Mouse (Mus musculus) midbrain, embryonic 12.5 days (tissue): ENCODE results near the gene Scfd2. TPM values are rescaled to one million over a fixed set of nuclear protein-coding genes. Genes with fewer than 3 reads are reported as not detected.

Source experiments
- ATAC-seq: fragments of 200-750 bp; cut with Nextera tagmentation; 2 replicates; pipeline ENCODE4 v1.8.0; 2017; ENCODE audit warnings: low read depth, moderate TSS enrichment, moderate library complexity; ENCODE audit not compliant: low FRiP score
- H3K27ac ChIP-seq: fragments of 300-500 bp; sonication (generic); replicated peaks from 2 replicates; pipeline ENCODE4 v1.5.1; 2016; ENCODE audit warnings: mild to moderate bottlenecking
- H3K27me3 ChIP-seq: fragments of 300-500 bp; sonication (generic); 2 replicates; pipeline ENCODE4 v1.6.1; 2016; ENCODE audit warnings: mild to moderate bottlenecking
- H3K36me3 ChIP-seq: fragments of 300-500 bp; sonication (generic); 2 replicates; pipeline ENCODE4 v1.6.1; 2016
- H3K4me1 ChIP-seq: fragments of 300-500 bp; sonication (generic); 2 replicates; pipeline ENCODE4 v1.6.1; 2016
- H3K4me2 ChIP-seq: fragments of 300-500 bp; sonication (generic); replicated peaks from 2 replicates; pipeline ENCODE4 v1.6.1; 2016; ENCODE audit warnings: mild to moderate bottlenecking, moderate library complexity
- H3K4me3 ChIP-seq: fragments of 300-500 bp; sonication (generic); 2 replicates; pipeline ENCODE4 v1.5.1; 2016; ENCODE audit warnings: mild to moderate bottlenecking
- H3K9ac ChIP-seq: fragments of 300-500 bp; sonication (generic); replicated peaks from 2 replicates; pipeline ENCODE4 v1.6.1; 2016; ENCODE audit warnings: mild to moderate bottlenecking, moderate library complexity
- H3K9me3 ChIP-seq: fragments of 300-500 bp; sonication (generic); 2 replicates; pipeline ENCODE4 v1.6.1; 2016; ENCODE audit warnings: mild to moderate bottlenecking
- WGBS: fragments of 180-500 bp; shearing (Covaris S2); methylation state at CpG from one replicate; pipeline ENCODE4 v1.1.7; 2016; 5-methylcytosine and 5-hydroxymethylcytosine counted together
- polyA plus RNA-seq: library from polyadenylated mRNA; unstranded; fragments of >200 nt; fragmentation: Nextera tagmentation; extraction: Ambion mirVana; gene quantifications from 2 replicates; pipeline ENCODE4 v1.2.1, GENCODE M21; 2016

Gene Scfd2
- polyA plus RNA-seq, 1 experiment from 2014 or later: 17.7 TPM

DNA sequence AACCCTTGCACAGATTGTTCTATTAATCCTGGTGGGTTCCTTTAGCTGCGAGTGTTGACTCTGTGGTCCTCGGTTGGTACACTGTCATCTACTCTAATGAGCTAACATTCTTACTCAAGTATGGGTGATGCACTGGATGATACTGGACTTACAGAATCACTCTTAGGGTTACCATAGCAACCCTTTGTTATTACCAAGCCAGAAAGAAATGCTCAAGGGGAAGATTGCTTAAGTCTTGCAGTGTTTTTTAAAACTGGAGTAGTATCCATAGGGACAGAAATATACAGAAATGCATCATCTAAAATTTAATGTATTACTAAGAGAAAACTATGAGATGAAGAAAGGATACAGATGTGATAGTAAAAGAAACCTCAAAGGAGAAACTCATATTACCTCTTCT lies 139.8 kb downstream of the Scfd2 start:
- H3K27me3 ChIP-seq: no peaks in the 10 kb centered on the region

DNA sequence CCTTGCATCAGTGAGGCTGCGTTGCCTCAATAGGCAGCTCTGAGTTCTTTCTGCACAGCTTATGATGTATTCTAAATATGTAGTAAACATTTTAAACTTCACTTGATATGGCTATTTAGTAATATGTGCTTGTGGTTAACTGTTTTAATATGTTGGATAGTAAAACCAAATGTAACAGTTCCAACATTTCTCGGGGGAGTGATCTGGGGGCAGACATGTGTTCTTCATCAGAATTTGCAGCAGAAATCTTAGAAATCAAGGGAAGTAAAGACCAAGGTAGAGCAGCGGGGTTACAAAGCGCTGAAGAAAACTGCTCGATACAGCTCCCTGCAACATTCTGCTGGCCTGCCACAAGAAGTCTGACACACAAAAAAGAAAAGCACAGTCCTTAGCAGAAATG lies 140.2 kb downstream of the Scfd2 start:
- H3K27me3 ChIP-seq: no peaks in the 10 kb centered on the region
- no peak overlapping the region for H3K4me2 ChIP-seq
- no peak overlapping the region for H3K4me3 ChIP-seq
- H3K4me1 ChIP-seq: peaks cover 10% of the 10 kb centered on the region; the same call in 1 of the 2 replicates
- no peak overlapping the region for H3K9ac ChIP-seq
- no peak for ATAC-seq
- H3K9me3 ChIP-seq: no peaks in the 10 kb centered on the region
- no peaks in the 10 kb centered on the region for H3K36me3 ChIP-seq
- 85% methylated on average over 5 of the region's 5 CpGs for WGBS
- H3K27ac ChIP-seq: no peak overlapping the region

More for the DNA sequence above, 139.8 kb downstream of the Scfd2 start:
- no peaks in the 10 kb centered on the region for H3K9me3 ChIP-seq
- H3K4me2 ChIP-seq: no peak overlapping the region
- 73% methylated on average over 2 of the region's 2 CpGs for WGBS
- H3K27ac ChIP-seq: no peak overlapping the region
- no peak for ATAC-seq
- H3K4me1 ChIP-seq: peaks cover 10% of the 10 kb centered on the region; the same call in 1 of the 2 replicates
- no peak overlapping the region for H3K4me3 ChIP-seq
- no peaks in the 10 kb centered on the region for H3K36me3 ChIP-seq
- no peak overlapping the region for H3K9ac ChIP-seq

GRCm38 (mm10) chr5:74388849-74389248 lies 142.7 kb downstream of the Scfd2 start:
- ATAC-seq: no peak
- H3K27ac ChIP-seq: no peak overlapping the region
- H3K4me2 ChIP-seq: no peak overlapping the region
- H3K36me3 ChIP-seq: no peaks in the 10 kb centered on the region
- H3K27me3 ChIP-seq: no peaks in the 10 kb centered on the region
- WGBS: 77% methylated on average over 2 of the region's 2 CpGs
- no peaks in the 10 kb centered on the region for H3K9me3 ChIP-seq
- H3K4me3 ChIP-seq: no peak overlapping the region
- H3K9ac ChIP-seq: no peak overlapping the region
- 0 out of 2 replicates have a peak, but pooled peaks cover 5% of the 10 kb centered on the region for H3K4me1 ChIP-seq

- H3K9me3 ChIP-seq: no peaks in the 10 kb centered on the region
- H3K9ac ChIP-seq: no peak overlapping the region
- H3K4me3 ChIP-seq: no peak overlapping the region
- H3K36me3 ChIP-seq: no peaks in the 10 kb centered on the region
- 72% methylated on average over 6 of the region's 6 CpGs for WGBS
- no peak overlapping the region for H3K27ac ChIP-seq
- no peak overlapping the region for H3K4me2 ChIP-seq
- H3K27me3 ChIP-seq: no peaks in the 10 kb centered on the region
- no peak for ATAC-seq
- H3K4me1 ChIP-seq: 0 out of 2 replicates have a peak, but pooled peaks cover 5% of the 10 kb centered on the region
Measured at GRCm38 (mm10) chr5:74388101-74388500, 143.5 kb downstream of the Scfd2 start.

GRCm38 (mm10) chr5:74387143-74387886 lies 144.2 kb downstream of the Scfd2 start:
- H3K4me1 ChIP-seq: 0 out of 2 replicates have a peak, but pooled peaks cover 5% of the 10 kb centered on the region
- H3K4me3 ChIP-seq: no peak overlapping the region
- no peak overlapping the region for H3K9ac ChIP-seq
- ATAC-seq: no peak
- no peak overlapping the region for H3K27ac ChIP-seq
- WGBS: 65% methylated on average over 1 of the region's 1 CpGs
- H3K4me2 ChIP-seq: no peak overlapping the region
- no peaks in the 10 kb centered on the region for H3K27me3 ChIP-seq
- no peaks in the 10 kb centered on the region for H3K36me3 ChIP-seq
- no peaks in the 10 kb centered on the region for H3K9me3 ChIP-seq

DNA sequence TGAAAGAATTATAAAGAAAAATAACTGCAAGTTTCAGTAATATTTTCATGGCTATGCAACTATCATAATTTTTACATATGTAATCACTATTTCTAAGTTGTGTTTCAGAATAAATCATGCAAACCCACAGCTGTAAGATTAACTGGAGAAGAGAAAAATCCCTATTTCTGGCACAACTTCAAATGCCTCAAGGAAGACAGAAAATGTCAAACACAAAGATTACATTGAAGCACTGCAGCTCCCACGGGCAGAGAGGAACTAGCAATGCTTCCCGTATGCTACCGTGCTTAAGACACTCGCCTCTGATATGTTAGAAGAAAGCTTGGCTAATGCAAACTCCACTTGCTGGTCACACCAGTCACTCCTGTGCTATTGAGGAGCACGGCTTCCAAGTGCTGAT lies 151.5 kb downstream of the Scfd2 start:
- Histone ChIP-seq H3K4me2 (no peak overlapping the region), H3K27me3 (no peaks in the 10 kb centered on the region), H3K9ac (no peak overlapping the region), H3K36me3 (no peaks in the 10 kb centered on the region), H3K4me3 (no peak overlapping the region), H3K9me3 (no peaks in the 10 kb centered on the region), H3K27ac (no peak overlapping the region), H3K4me1 (no peaks in the 10 kb centered on the region)
- 81% methylated on average over 5 of the region's 5 CpGs for WGBS
- no peak for ATAC-seq

GRCm38 (mm10) chr5:74366710-74367101 lies 164.9 kb downstream of the Scfd2 start:
- Histone ChIP-seq H3K4me3 (no peak overlapping the region), H3K9ac (no peak overlapping the region), H3K27me3 (no peaks in the 10 kb centered on the region), H3K36me3 (no peaks in the 10 kb centered on the region), H3K4me2 (no peak overlapping the region), H3K4me1 (peaks cover 16% of the 10 kb centered on the region), H3K9me3 (no peaks in the 10 kb centered on the region), H3K27ac (no peak overlapping the region)
- ATAC-seq: no peak
- WGBS: 70% methylated on average over 9 of the region's 9 CpGs

DNA sequence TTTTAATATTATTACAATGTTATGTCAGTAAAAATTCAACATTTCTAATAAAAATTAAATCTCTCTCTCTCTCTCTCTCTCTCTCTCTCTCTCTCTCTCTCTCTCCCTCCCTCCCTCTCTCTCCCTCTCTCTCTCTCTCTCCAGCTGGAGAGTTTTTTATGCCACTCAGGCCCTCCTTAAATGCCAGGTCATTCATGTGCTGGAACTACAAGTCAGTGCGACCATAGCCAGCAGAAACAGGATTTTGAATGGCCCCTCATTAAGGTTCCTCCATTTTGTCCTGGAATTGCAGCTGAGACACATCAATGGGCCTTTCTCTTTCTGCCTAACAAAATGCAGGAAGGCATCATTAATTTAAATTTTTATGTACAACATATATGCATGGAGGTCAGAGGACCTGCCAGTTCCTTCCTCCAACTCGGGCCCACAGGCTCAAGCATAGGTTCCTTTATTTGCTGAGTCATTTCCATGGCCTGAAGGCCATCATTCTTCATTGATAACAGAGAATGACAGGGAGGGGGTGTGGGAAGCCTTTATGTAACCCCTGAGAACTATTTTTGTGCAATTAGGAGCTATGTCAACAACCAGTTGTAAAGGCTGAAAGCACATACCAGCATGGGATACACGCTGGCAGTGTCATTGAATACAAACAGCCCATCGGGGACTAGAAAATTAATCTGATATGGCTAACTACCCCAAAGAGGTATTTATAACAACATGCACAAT lies 165.4 kb downstream of the Scfd2 start:
- no peak overlapping the region for H3K4me3 ChIP-seq
- no peak overlapping the region for H3K9ac ChIP-seq
- H3K27ac ChIP-seq: no peak overlapping the region
- ATAC-seq: no peak
- no peaks in the 10 kb centered on the region for H3K9me3 ChIP-seq
- peaks cover 16% of the 10 kb centered on the region for H3K4me1 ChIP-seq
- no peak overlapping the region for H3K4me2 ChIP-seq
- WGBS: 56% methylated on average over 4 of the region's 4 CpGs
- H3K27me3 ChIP-seq: no peaks in the 10 kb centered on the region
- H3K36me3 ChIP-seq: no peaks in the 10 kb centered on the region

- Histone ChIP-seq H3K9ac (no peak overlapping the region), H3K9me3 (no peaks in the 10 kb centered on the region), H3K27ac (no peak overlapping the region), H3K36me3 (no peaks in the 10 kb centered on the region), H3K4me1 (peaks cover 16% of the 10 kb centered on the region), H3K4me2 (no peak overlapping the region), H3K27me3 (no peaks in the 10 kb centered on the region), H3K4me3 (no peak overlapping the region)
- ATAC-seq: no peak; the same call in 1 of the 2 replicates
- 59% methylated on average over 6 of the region's 6 CpGs for WGBS
Measured at GRCm38 (mm10) chr5:74365408-74365807, 166.2 kb downstream of the Scfd2 start.

- WGBS: 70% methylated on average over 1 of the region's 1 CpGs
- H3K9me3 ChIP-seq: no peaks in the 10 kb centered on the region
- ATAC-seq: no peak
- no peak overlapping the region for H3K9ac ChIP-seq
- no peak overlapping the region for H3K4me3 ChIP-seq
- peaks cover 16% of the 10 kb centered on the region for H3K4me1 ChIP-seq
- H3K36me3 ChIP-seq: no peaks in the 10 kb centered on the region
- no peak overlapping the region for H3K27ac ChIP-seq
- H3K4me2 ChIP-seq: no peak overlapping the region
- no peaks in the 10 kb centered on the region for H3K27me3 ChIP-seq
Measured at GRCm38 (mm10) chr5:74363296-74363695, 168.3 kb downstream of the Scfd2 start.

- no peak overlapping the region for H3K9ac ChIP-seq
- no peak overlapping the region for H3K4me3 ChIP-seq
- no peak overlapping the region for H3K4me2 ChIP-seq
- peaks cover 12% of the 10 kb centered on the region for H3K4me1 ChIP-seq
- WGBS: 81% methylated on average over 5 of the region's 5 CpGs
- no peak for ATAC-seq
- no peaks in the 10 kb centered on the region for H3K36me3 ChIP-seq
- H3K27me3 ChIP-seq: no peaks in the 10 kb centered on the region
- H3K27ac ChIP-seq: no peak overlapping the region
- no peaks in the 10 kb centered on the region for H3K9me3 ChIP-seq
Measured at GRCm38 (mm10) chr5:74361531-74361930, 170.0 kb downstream of the Scfd2 start.

DNA sequence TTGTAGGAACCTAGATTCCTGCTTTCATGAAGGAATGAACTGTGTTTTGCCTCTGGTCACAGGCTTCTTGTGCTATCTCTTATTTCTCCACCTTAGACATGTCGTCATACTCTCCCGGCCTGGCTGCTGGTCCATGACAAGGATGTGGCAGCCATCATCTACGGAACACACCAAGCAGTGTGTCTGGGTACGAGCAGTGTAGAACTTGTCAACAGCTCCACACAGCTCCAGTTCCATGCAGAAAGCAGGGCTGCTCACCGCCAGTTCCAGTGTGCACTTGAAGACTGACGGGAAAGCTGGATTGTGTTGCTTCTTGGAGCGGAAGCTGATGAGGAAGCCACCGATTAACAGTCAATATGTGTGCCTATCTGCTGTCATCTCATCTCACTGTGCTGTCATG lies 173.5 kb downstream of the Scfd2 start:
- Histone ChIP-seq H3K27ac (no peak overlapping the region), H3K9ac (no peak overlapping the region), H3K36me3 (no peaks in the 10 kb centered on the region), H3K27me3 (no peaks in the 10 kb centered on the region), H3K4me1 (no peaks in the 10 kb centered on the region), H3K4me3 (no peak overlapping the region), H3K9me3 (no peaks in the 10 kb centered on the region), H3K4me2 (no peak overlapping the region)
- no peak for ATAC-seq
- WGBS: 94% methylated on average over 8 of the region's 8 CpGs
